Mouse (Mus musculus): ENCODE data around the gene Gm49369. TPM values are rescaled to one million over a fixed set of nuclear protein-coding genes. Genes with fewer than 3 reads are reported as not detected.

Gene Gm49369
- total RNA-seq, 2 experiments from 2014 or later, result 1.0 to 4.1 TPM

- no peak for DNase-seq
- intact Hi-C loops (cut with DNase I; ENCODE audit: low total_unique reads), result no loop called here
Measured at GRCm38 (mm10) chr7:142396611-142397010, 14.1 kb upstream of the Gm49369 start.

DNA sequence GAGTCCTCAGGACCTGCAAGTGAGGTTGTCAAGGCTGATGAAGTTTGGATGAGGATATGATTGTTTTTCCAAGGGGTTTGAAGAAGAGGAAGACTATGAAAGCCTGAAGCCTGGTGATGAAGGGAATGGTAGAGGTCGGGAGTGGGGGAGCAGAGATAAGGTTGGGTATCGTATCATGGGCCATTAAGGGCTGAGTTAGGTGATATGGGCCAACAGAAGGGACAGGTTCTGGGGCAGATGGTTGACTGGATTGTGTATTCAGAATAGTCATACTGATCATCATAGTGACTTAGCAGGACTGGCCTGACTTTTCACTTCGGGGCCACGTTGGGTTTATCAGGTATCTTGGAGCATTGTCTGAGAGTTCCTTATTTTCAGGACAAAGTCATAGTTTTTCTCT lies 13.0 kb upstream of the Gm49369 start:
- DNase-seq, result no peak
- intact Hi-C loops (cut with DNase I; ENCODE audit: low total_unique reads), result no loop called here

DNA sequence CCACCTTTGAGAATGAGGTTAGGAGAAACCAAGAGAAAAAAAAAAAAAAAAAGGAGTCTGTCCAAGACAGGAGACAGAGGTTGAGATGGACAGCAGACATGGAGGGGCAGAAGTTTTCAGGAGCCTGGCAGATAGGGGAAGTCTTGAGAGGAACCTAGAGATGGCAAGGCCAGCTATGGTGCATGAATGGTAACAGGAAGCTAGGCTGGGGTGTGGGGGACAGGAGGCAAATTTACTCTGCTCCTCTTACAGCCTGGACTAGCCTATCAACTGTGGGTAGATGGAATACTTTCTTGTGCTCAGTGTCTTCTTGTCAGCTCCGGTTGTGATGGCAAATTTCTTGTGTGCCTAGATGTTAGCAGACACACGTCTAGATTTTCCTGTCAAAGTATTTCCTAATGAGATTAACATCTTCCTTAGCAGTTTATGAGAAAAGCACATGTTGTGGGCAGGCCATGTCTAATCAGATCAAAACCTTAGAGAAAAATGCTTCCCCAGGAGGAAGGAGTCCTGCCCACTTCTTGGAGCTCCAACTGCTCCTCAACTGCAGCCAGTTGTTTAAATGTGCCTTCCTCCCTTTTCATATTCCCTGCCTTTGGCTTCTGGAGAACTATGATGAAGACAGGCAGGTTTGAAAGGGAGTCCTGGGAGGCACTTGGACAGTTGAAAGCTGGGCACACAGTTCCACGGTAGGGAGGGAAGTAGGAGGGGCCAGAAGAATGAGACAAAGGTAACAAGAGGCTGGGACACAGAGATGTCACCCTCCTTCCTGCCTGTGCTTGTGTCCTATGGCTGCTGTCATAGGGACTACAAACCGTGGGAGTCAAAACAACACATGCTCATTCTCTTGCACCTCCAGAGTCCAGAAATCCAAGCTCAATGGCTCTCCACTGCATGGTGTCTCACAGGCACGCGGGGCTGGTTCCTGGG lies 12.1 kb upstream of the Gm49369 start:
- intact Hi-C loops (cut with DNase I; ENCODE audit: low total_unique reads), result loop anchor here (5.0 kb wide), 1 partner anchor 33 kb away; no protein-coding TSS in a partner anchor
- no peak for DNase-seq

DNA sequence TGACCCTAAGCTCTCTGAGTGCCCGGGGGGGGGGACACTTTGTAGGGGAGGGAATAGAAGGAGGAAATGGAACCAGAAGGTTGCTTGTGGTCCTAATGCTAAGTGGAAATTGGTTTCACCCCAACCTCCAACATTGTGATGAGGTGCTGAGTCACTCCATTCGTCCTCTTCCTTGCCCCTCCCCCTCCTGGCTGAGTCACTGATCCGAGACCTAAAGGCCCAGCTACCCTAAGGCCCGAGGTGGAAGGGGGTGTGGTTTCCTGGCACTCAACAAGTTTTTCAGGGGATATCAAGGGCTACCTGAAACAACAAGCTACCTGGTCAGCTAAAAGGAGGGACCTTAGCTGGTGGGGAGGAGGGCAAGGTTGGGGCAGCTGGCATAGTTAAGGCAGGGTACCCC lies 10.7 kb upstream of the Gm49369 start:
- no peak for DNase-seq
- intact Hi-C loops (cut with DNase I; ENCODE audit: low total_unique reads), result loop anchor here (5.0 kb wide), 1 partner anchor 34 kb away; no protein-coding TSS in a partner anchor

GRCm38 (mm10) chr7:142391609-142392008 lies 9.1 kb upstream of the Gm49369 start:
- intact Hi-C loops (cut with DNase I; ENCODE audit: low total_unique reads), result loop anchor here (5.0 kb wide), 1 partner anchor 36 kb away; no protein-coding TSS in a partner anchor
- DNase-seq, result no peak

GRCm38 (mm10) chr7:142391108-142391507 lies 8.6 kb upstream of the Gm49369 start:
- DNase-seq, result no peak
- intact Hi-C loops (cut with DNase I; ENCODE audit: low total_unique reads), result loop anchor here (5.0 kb wide), 1 partner anchor 36 kb away; no protein-coding TSS in a partner anchor

- intact Hi-C loops (cut with DNase I; ENCODE audit: low total_unique reads), result loop anchor here (5.0 kb wide), 1 partner anchor 37 kb away; no protein-coding TSS in a partner anchor
- DNase-seq, result no peak
Measured at GRCm38 (mm10) chr7:142389961-142390650, 7.6 kb upstream of the Gm49369 start.

- intact Hi-C loops (cut with DNase I; ENCODE audit: low total_unique reads), result no loop called here
- DNase-seq, result no peak
Measured at GRCm38 (mm10) chr7:142388740-142389139, 6.3 kb upstream of the Gm49369 start.

DNA sequence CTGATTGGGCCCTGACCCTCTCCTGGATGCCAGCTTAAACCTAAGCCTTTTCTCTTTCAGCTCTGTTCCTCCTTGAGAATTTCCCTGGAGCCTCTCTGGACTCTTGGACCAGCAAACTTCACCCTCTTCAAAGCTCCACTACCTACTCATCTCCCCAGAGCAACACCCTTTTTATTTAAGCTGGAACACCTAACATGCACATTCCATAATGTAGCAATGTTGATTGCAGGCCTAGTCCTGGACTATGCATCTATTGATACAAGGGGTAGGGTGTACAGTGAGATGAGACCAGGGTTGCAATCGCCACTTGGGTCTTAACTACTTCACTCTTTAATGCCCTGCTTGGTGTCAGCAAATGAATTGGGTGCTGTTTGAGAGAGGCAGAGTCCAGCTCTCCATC lies 5.7 kb upstream of the Gm49369 start:
- intact Hi-C loops (cut with DNase I; ENCODE audit: low total_unique reads), result no loop called here
- no peak for DNase-seq

DNA sequence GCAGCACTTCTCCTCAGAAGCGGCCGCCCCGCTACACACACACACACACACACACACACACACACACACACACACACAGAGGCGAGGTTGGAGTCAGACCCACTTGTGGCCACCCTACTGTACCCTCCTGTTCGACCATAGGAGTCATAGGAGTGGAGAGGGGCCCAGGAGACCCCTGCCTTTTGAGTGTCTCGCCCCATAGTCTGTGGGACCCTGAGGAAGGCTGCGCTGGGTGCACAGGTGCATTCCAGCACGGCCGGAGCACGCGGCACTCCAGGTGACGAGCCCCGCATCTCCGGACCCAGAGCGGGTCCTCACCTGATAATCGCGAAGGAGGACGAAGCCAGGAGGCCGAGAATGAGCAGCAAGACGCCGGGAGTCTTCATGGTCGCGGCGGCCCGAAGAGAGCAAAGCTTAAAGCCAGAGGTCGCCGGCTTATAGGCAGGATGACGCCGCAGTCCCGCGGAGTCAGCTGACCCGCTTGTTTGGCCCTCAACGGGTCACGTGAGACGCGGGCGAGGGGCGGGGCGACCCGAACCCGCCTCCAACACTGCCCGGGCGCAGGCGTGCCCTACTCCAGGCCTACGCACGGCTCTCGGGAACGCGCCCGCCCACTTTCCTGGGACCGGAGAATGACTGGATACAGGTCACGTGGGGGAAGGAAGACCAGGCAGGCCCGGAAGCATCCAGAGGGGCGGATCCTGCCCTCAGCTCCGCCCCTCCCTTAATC lies 5.1 kb upstream of the Gm49369 start, which contains the start of gene Ctsd:
Ctsd (minus strand) TSS at position 620 of the 730 bp plus-strand sequence.
- intact Hi-C loops (cut with DNase I; ENCODE audit: low total_unique reads), result no loop called here

DNA sequence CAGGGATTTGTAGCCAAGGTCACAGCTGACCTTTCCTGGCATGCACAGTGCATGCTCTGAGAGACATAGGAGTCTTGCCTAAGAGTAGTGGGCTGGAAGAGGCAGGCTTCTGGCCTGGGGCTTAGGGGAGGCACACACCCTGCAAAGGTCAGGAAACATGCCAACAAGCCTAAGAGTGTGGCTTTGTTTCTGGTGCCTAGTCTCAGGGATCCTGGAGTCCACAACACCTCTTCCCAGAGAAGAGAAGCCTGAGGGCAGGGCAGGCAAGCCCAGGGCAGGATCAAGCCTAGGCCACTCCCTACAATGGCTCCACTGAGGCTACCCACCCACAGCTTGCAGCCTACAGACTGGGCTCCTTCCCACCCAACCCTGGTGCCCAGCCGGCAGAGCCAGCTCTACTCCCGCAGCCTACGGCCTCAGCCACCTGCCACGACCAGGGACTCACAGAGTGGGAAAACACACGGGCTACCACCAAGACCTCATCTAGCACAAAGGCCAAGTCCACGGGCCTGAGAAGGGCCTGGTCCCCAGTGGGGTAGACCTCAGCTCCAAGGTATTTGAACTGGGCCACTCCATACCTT lies 4.2 kb upstream of the Gm49369 start:
- no peak for DNase-seq
- intact Hi-C loops (cut with DNase I; ENCODE audit: low total_unique reads), result no loop called here

More for the DNA sequence above, 5.1 kb upstream of the Gm49369 start, which contains the start of gene Ctsd:
- DNase-seq, result peak; percentile 98

DNA sequence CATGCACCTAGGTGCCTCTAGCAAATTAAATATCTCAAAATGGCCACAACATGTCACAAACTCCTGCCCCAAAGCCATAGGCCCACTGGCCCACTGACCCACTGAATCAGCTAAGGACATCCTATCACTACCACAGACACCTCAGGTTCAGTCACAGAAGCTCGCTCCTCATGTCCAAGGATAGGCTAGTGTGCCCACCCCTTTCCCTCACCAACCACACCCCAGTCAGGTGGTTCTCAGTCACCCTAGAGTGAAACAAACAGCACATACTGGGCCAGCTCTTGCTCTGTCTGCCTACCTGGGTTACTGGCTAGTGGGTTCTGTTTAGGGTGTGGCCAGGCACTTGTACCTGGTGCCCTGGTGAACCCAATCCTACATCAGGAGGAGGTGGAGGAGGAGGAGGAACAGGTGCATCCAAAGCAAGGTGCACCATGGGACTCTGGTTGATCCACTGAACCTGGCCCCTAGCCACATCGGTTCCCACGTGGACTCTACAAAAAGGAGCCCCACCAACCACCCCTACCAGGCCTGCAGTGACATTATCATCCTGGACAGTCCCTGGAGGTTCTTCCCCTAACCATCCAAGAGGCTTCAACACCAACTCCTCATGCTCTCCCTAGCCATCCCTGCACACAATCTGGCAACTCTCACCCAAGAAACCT lies 3.4 kb upstream of the Gm49369 start:
- intact Hi-C loops (cut with DNase I; ENCODE audit: low total_unique reads), result no loop called here
- DNase-seq, result no peak

GRCm38 (mm10) chr7:142384306-142384705 lies 1.8 kb upstream of the Gm49369 start:
- intact Hi-C loops (cut with DNase I; ENCODE audit: low total_unique reads), result no loop called here
- DNase-seq, result no peak

DNA sequence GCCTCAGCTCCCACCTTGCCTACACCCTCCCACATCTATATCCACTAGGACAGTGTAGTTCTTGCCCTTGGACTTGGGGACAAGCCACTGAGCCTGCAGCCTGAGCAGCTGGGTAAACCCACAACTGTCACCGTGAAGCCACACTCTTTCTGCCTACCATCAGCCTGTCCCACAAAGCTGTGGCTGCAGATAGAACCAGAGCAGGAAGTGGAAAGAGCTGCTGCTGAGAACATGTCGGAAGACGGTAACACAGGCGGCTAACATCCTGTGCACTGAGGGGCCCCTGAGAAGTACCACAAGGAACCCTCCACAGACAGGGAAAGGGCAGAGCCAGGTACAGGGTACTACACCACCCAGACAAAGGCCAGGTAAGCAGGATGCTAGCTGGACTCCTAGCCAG lies 1.3 kb downstream of the Gm49369 start:
- intact Hi-C loops (cut with DNase I; ENCODE audit: low total_unique reads), result no loop called here
- no peak for DNase-seq

DNA sequence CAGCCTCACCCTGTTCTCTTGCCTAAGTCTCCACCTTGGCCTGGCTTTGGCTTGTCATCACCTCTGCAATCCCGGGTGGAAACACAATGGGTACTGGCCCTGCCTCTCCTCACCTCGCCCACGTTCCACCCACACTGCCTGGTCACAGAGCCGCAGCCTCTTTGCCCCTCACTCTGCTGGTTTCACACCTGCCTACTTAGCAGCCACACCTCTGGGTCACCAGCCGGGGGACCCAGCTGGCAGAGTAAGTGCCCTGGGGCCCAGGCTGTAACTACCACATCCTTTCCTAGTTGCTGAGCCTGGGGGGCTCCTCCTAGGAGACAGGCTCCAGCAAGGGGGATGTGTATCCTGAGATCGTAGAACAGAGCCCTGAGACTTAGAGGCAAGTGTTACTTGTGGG lies 3.3 kb downstream of the Gm49369 start:
- intact Hi-C loops (cut with DNase I; ENCODE audit: low total_unique reads), result no loop called here
- no peak for DNase-seq

- no peak for DNase-seq
- intact Hi-C loops (cut with DNase I; ENCODE audit: low total_unique reads), result no loop called here
Measured at GRCm38 (mm10) chr7:142377233-142377925, 5.1 kb downstream of the Gm49369 start.

DNA sequence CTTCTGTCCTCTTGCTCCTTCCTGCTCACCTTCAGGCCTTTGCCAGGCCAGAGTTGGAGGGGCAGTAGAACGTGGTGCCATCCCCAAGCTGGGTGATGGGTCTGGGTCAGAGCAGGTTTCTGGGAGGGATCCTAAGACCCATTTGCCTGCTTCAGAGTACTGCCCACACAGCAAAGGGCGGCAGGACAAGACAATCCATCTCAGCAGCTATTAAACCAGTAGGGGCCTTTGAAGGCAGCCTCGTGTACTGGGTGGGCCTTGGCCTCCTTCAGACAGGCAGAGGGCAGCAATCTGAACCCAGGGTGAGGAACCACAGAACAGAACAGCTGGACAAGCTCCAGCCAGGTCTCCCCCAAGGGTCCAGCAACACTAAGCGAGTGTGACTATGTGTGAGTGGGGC lies 6.4 kb downstream of the Gm49369 start:
- intact Hi-C loops (cut with DNase I; ENCODE audit: low total_unique reads), result no loop called here
- DNase-seq, result no peak

- peak; percentile 46 for DNase-seq
Measured at GRCm38 (mm10) chr7:142375261-142375724, 7.2 kb downstream of the Gm49369 start.

More at GRCm38 (mm10) chr7:142375261-142375724, 7.2 kb downstream of the Gm49369 start:
- intact Hi-C loops (cut with DNase I; ENCODE audit: low total_unique reads), result no loop called here

All from gastrocnemius, postnatal 14 days (tissue).